Mouse (Mus musculus): ENCODE data around the gene Prr5l.

Gene Prr5l

GRCm38 (mm10) chr2:101818986-101819764 lies 63.7 kb downstream of the Prr5l start:
- no peak for DNase-seq

- no peak for DNase-seq
These were observed 66.0 kb downstream of the Prr5l start for GRCm38 (mm10) chr2:101816646-101817308.

GRCm38 (mm10) chr2:101815250-101815934 lies 67.4 kb downstream of the Prr5l start:
- peak; percentile 54 for DNase-seq

- no peak for DNase-seq
These were observed 68.6 kb downstream of the Prr5l start for GRCm38 (mm10) chr2:101814272-101814625.

- DNase-seq, result no peak
These were observed 69.1 kb downstream of the Prr5l start for GRCm38 (mm10) chr2:101813581-101814271.

GRCm38 (mm10) chr2:101811925-101812324 lies 70.9 kb downstream of the Prr5l start:
- DNase-seq, result no peak

- no peak for DNase-seq
These were observed 72.1 kb downstream of the Prr5l start for GRCm38 (mm10) chr2:101810774-101811173.

- DNase-seq, result no peak
These were observed 73.1 kb downstream of the Prr5l start for GRCm38 (mm10) chr2:101809640-101810305.

GRCm38 (mm10) chr2:101807756-101808155 lies 75.1 kb downstream of the Prr5l start:
- DNase-seq, result no peak

GRCm38 (mm10) chr2:101802240-101802639 lies 80.6 kb downstream of the Prr5l start:
- DNase-seq, result no peak

- no peak for DNase-seq
These were observed 85.0 kb downstream of the Prr5l start for GRCm38 (mm10) chr2:101797901-101798250.

- peak; percentile 56 for DNase-seq
These were observed 85.5 kb downstream of the Prr5l start for GRCm38 (mm10) chr2:101797166-101797900.

GRCm38 (mm10) chr2:101796287-101797115 lies 86.3 kb downstream of the Prr5l start:
- peak; percentile 90 for DNase-seq

GRCm38 (mm10) chr2:101792130-101792529 lies 90.7 kb downstream of the Prr5l start:
- DNase-seq, result no peak

GRCm38 (mm10) chr2:101783255-101783654 lies 99.6 kb downstream of the Prr5l start:
- no peak for DNase-seq

GRCm38 (mm10) chr2:101781357-101781777 lies 101.5 kb downstream of the Prr5l start:
- peak; percentile 20 for DNase-seq

- DNase-seq, result no peak
These were observed 104.7 kb downstream of the Prr5l start for GRCm38 (mm10) chr2:101778080-101778479.

GRCm38 (mm10) chr2:101763503-101763902 lies 119.3 kb downstream of the Prr5l start:
- DNase-seq, result no peak

GRCm38 (mm10) chr2:101762955-101763386 lies 119.9 kb downstream of the Prr5l start:
- DNase-seq, result no peak

GRCm38 (mm10) chr2:101762405-101762804 lies 120.4 kb downstream of the Prr5l start:
- DNase-seq, result no peak

- no peak for DNase-seq
These were observed 120.9 kb downstream of the Prr5l start for GRCm38 (mm10) chr2:101761898-101762297.

All from lung, postnatal 14 days (tissue).